Mouse (Mus musculus): ENCODE data around the gene Smcr8.

Smcr8 gene

GRCm38 (mm10) chr11:60776829-60777740 lies at the start of gene Smcr8, which contains the start of gene Top3a:
Gene Smcr8 (plus strand): TSS chr11:60777524.
Gene Top3a (minus strand): TSS chr11:60777365.
- peak; percentile 99 for DNase-seq (ENCODE audit: low read depth)

- DNase-seq (ENCODE audit: low read depth) = peak; percentile 98
Observed at GRCm38 (mm10) chr11:60728260-60728761, 49.0 kb upstream of the Smcr8 start, which contains the start of gene Mief2. Gene Mief2 (plus strand): TSS chr11:60728398.

- DNase-seq (ENCODE audit: low read depth) = no peak
Observed at GRCm38 (mm10) chr11:60729217-60729641, 48.1 kb upstream of the Smcr8 start.

- DNase-seq (ENCODE audit: low read depth) = peak; percentile 21
Observed at GRCm38 (mm10) chr11:60730169-60730568, 47.2 kb upstream of the Smcr8 start.

- no peak for DNase-seq (ENCODE audit: low read depth)
Observed at GRCm38 (mm10) chr11:60731251-60731650, 46.1 kb upstream of the Smcr8 start.

GRCm38 (mm10) chr11:60734206-60734605 lies 43.1 kb upstream of the Smcr8 start:
- DNase-seq (ENCODE audit: low read depth) = peak; percentile 40

- peak; percentile 29 for DNase-seq (ENCODE audit: low read depth)
Observed at GRCm38 (mm10) chr11:60735191-60735590, 42.1 kb upstream of the Smcr8 start.

GRCm38 (mm10) chr11:60736491-60736890 lies 40.8 kb upstream of the Smcr8 start:
- no peak for DNase-seq (ENCODE audit: low read depth)

- DNase-seq (ENCODE audit: low read depth) = no peak
Observed at GRCm38 (mm10) chr11:60737450-60737849, 39.9 kb upstream of the Smcr8 start.

GRCm38 (mm10) chr11:60740321-60740720 lies 37.0 kb upstream of the Smcr8 start:
- DNase-seq (ENCODE audit: low read depth) = no peak

- DNase-seq (ENCODE audit: low read depth) = no peak
Observed at GRCm38 (mm10) chr11:60755570-60755969, 21.8 kb upstream of the Smcr8 start.

GRCm38 (mm10) chr11:60761681-60762080 lies 15.6 kb upstream of the Smcr8 start:
- DNase-seq (ENCODE audit: low read depth) = peak; percentile 32

- no peak for DNase-seq (ENCODE audit: low read depth)
Observed at GRCm38 (mm10) chr11:60766969-60767368, 10.4 kb upstream of the Smcr8 start.

- DNase-seq (ENCODE audit: low read depth) = peak; percentile 91
Observed at GRCm38 (mm10) chr11:60769322-60769721, 8.0 kb upstream of the Smcr8 start.

GRCm38 (mm10) chr11:60770776-60771175 lies 6.5 kb upstream of the Smcr8 start:
- no peak for DNase-seq (ENCODE audit: low read depth)

GRCm38 (mm10) chr11:60772161-60772560 lies 5.2 kb upstream of the Smcr8 start:
- DNase-seq (ENCODE audit: low read depth) = no peak

- no peak for DNase-seq (ENCODE audit: low read depth)
Observed at GRCm38 (mm10) chr11:60774158-60774689, 3.1 kb upstream of the Smcr8 start.

- DNase-seq (ENCODE audit: low read depth) = peak; percentile 71
Observed at GRCm38 (mm10) chr11:60774841-60775240, 2.5 kb upstream of the Smcr8 start.

GRCm38 (mm10) chr11:60775578-60775977 lies 1.7 kb upstream of the Smcr8 start:
- peak; percentile 36 for DNase-seq (ENCODE audit: low read depth)

GRCm38 (mm10) chr11:60776107-60776828 lies 1.1 kb upstream of the Smcr8 start:
- no peak for DNase-seq (ENCODE audit: low read depth)

- no peak for DNase-seq (ENCODE audit: low read depth)
Observed at GRCm38 (mm10) chr11:60777801-60778370, 562 bp downstream of the Smcr8 start.

- no peak for DNase-seq (ENCODE audit: low read depth)
Observed at GRCm38 (mm10) chr11:60779673-60780189, 2.4 kb downstream of the Smcr8 start.

All from 416B (cell line).